Mouse (Mus musculus): ENCODE measurements around the gene Rptor. TPM values are rescaled to one million over a fixed set of nuclear protein-coding genes. Genes with fewer than 3 reads are reported as not detected.

Gene Rptor
- 24.1 and 26.2 TPM in 2 replicates for polyA plus RNA-seq (2012; rRNA removed)

- Histone ChIP-seq H3K4me3 (replicated peaks; ENCODE audit: extremely low read depth, low read depth, low read length) (peak within 1 kb of the TSS; percentile 99), H3K4me1 (ENCODE audit: control insufficient read depth, insufficient read depth, low read length) (peaks cover 6% of the 10 kb centered on the region)
- no peak for TF ChIP-seq CTCF (IDR thresholded peaks at IDR 0.05; ENCODE audit: insufficient read depth, low read length)
- peak; percentile 85; the same call in 1 of the 2 replicates for TF ChIP-seq POLR2A (IDR thresholded peaks at IDR 0.05; ENCODE audit: borderline replicate concordance, extremely low read depth, low read depth, low read length)
- under 1% methylated on average over 63 of the region's 63 CpGs for WGBS
- DNase-seq, result peak; percentile 98
These were observed at the start of gene Rptor for GRCm38 (mm10) chr11:119602763-119603526. Rptor (plus strand) TSS chr11:119602905.

DNA sequence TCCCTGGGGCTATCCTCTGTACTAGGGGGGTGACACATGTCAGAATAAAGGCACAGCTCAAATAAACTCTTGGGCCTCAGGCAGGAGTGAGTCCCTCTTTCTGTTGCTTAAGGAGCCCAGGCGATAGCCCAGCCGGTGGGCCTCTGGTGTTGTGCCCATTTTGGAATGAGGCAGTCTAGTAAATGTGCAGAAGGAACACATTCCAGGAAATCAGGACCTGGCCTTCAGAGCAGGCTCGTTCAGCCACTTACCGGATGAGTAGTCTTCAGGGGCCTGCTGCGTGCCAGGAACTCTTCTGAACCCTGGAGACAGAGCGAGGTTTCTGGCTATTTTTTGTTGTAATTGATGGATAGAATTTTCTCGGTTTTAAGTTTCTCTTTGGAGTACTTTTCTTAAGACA is 48.0 kb upstream of the Rptor start:
- Histone ChIP-seq H3K4me1 (ENCODE audit: control insufficient read depth, insufficient read depth, low read length) (peaks cover 10% of the 10 kb centered on the region), H3K4me3 (replicated peaks; ENCODE audit: extremely low read depth, low read depth, low read length) (no peak overlapping the region)
- DNase-seq, result no peak
- TF ChIP-seq POLR2A (IDR thresholded peaks at IDR 0.05; ENCODE audit: borderline replicate concordance, extremely low read depth, low read depth, low read length) (no peak), CTCF (IDR thresholded peaks at IDR 0.05; ENCODE audit: insufficient read depth, low read length) (no peak)
- WGBS, result 66% methylated on average over 7 of the region's 7 CpGs

GRCm38 (mm10) chr11:119555170-119555569 is 47.5 kb upstream of the Rptor start:
- Histone ChIP-seq H3K4me3 (replicated peaks; ENCODE audit: extremely low read depth, low read depth, low read length) (no peak overlapping the region), H3K4me1 (ENCODE audit: control insufficient read depth, insufficient read depth, low read length) (peaks cover 10% of the 10 kb centered on the region)
- no peak for DNase-seq
- 66% methylated on average over 7 of the region's 7 CpGs for WGBS
- no peak for TF ChIP-seq CTCF (IDR thresholded peaks at IDR 0.05; ENCODE audit: insufficient read depth, low read length)
- no peak for TF ChIP-seq POLR2A (IDR thresholded peaks at IDR 0.05; ENCODE audit: borderline replicate concordance, extremely low read depth, low read depth, low read length)

DNA sequence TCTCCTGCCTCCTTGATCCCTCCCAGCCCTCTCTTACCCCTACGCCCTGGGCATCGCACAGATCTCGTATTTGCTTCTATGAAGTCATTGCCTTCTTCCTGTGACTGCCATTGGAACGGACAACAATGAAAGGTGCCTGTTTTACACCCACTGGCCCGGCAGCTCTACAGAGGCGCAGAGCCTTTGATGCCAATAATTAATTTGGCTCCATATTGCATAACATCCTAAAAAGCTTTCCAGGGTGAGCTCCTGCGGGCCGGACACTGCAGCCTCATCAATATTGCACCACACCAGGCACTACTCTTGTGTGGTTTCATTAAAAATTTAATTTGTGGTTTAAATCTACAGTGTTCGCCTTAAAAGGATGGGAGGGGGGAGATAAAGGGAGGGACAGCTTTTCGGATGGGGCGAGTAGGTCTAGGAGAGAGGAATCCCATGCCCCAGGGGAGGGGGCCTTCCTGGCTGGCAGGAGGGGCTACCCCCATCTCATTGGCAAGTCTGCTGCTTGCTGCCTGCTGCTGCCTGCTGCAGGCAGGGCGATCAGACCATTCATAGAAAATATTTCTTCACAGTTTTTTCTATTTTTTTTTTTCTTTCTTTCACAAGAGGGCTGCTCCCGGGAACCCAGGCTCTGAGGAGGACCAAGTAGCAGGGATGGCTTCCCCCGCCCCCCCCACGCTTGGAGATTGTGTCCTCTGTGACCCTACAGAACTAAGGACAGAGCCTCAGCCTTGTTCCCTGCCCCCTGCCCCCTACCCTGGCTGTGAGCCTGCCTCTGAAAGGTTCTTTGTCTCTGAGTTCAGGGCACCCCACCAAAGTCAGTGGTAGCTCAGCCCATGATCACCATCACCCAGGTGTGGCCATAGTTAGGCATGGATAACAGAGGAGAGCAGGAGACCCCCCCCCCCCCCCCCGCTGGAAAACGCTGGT is 44.5 kb upstream of the Rptor start:
- H3K4me1 ChIP-seq (ENCODE audit: control insufficient read depth, insufficient read depth, low read length), result 0 out of 2 replicates have a peak, but pooled peaks cover 3% of the 10 kb centered on the region
- H3K4me3 ChIP-seq (replicated peaks; ENCODE audit: extremely low read depth, low read depth, low read length), result no peak overlapping the region
- 41% methylated on average over 17 of the region's 17 CpGs for WGBS
- no peak for TF ChIP-seq CTCF (IDR thresholded peaks at IDR 0.05; ENCODE audit: insufficient read depth, low read length)
- DNase-seq, result no peak

GRCm38 (mm10) chr11:119558870-119559610 is 43.7 kb upstream of the Rptor start:
- WGBS, result 40% methylated on average over 9 of the region's 9 CpGs
- no peak for DNase-seq
- Histone ChIP-seq H3K4me3 (replicated peaks; ENCODE audit: extremely low read depth, low read depth, low read length) (no peak overlapping the region), H3K4me1 (ENCODE audit: control insufficient read depth, insufficient read depth, low read length) (0 out of 2 replicates have a peak, but pooled peaks cover 3% of the 10 kb centered on the region)
- no peak for TF ChIP-seq CTCF (IDR thresholded peaks at IDR 0.05; ENCODE audit: insufficient read depth, low read length)
- no peak for TF ChIP-seq POLR2A (IDR thresholded peaks at IDR 0.05; ENCODE audit: borderline replicate concordance, extremely low read depth, low read depth, low read length)

DNA sequence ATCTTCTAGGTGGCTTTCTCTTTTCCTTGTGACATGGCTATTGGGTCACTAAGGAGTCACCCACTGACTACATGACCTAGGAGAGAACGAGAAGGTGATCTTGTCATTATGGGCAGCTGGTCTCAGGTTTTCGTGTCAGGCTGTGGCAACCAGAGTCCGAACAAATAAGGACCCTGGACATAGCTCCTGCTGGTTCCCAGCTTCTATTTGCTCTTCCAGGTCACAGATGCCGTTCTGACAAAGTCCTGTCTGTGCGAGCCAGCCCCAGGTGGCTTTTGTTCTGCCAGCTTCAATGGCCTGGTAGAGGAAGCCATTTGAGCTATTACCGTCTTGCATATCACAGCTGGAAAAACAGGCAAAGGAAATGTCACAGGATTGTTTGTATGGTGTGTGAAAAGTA is 40.4 kb upstream of the Rptor start:
- no peak for TF ChIP-seq POLR2A (IDR thresholded peaks at IDR 0.05; ENCODE audit: borderline replicate concordance, extremely low read depth, low read depth, low read length)
- no peak for TF ChIP-seq CTCF (IDR thresholded peaks at IDR 0.05; ENCODE audit: insufficient read depth, low read length)
- H3K4me1 ChIP-seq (ENCODE audit: control insufficient read depth, insufficient read depth, low read length), result no peaks in the 10 kb centered on the region
- 52% methylated on average over 6 of the region's 6 CpGs for WGBS
- no peak for DNase-seq
- H3K4me3 ChIP-seq (replicated peaks; ENCODE audit: extremely low read depth, low read depth, low read length), result no peak overlapping the region

- no peak overlapping the region for H3K4me3 ChIP-seq (replicated peaks; ENCODE audit: extremely low read depth, low read depth, low read length)
- TF ChIP-seq POLR2A (IDR thresholded peaks at IDR 0.05; ENCODE audit: borderline replicate concordance, extremely low read depth, low read depth, low read length), result no peak
- no peak for TF ChIP-seq CTCF (IDR thresholded peaks at IDR 0.05; ENCODE audit: insufficient read depth, low read length)
- no peaks in the 10 kb centered on the region for H3K4me1 ChIP-seq (ENCODE audit: control insufficient read depth, insufficient read depth, low read length)
- DNase-seq, result no peak
- 48% methylated on average over 9 of the region's 9 CpGs for WGBS
These were observed 39.5 kb upstream of the Rptor start for GRCm38 (mm10) chr11:119563166-119563565.

GRCm38 (mm10) chr11:119564383-119564782 is 38.3 kb upstream of the Rptor start:
- no peak for DNase-seq
- no peak overlapping the region for H3K4me3 ChIP-seq (replicated peaks; ENCODE audit: extremely low read depth, low read depth, low read length)
- WGBS, result 85% methylated on average over 10 of the region's 10 CpGs
- no peak for TF ChIP-seq POLR2A (IDR thresholded peaks at IDR 0.05; ENCODE audit: borderline replicate concordance, extremely low read depth, low read depth, low read length)
- H3K4me1 ChIP-seq (ENCODE audit: control insufficient read depth, insufficient read depth, low read length), result no peaks in the 10 kb centered on the region

DNA sequence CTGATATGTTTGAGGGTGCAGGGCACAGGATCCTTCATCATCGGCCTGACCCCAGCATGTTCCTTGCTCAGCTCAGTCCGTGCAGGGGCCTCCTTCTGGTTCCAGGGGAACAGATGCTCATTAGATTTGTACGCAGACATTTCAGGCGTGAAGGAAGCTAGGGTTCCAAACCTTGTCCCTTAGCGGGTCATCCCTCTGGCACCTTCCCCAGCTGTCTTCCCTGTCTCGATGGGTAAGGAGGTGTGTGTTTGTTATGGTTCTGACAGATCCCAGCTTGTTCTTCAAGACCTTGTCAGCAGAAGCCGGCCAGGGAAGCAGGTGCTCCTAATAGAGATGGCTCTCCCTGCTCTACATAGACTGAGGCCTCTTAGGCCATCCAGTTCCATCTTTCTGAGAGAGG is 37.7 kb upstream of the Rptor start:
- no peak for DNase-seq
- no peak for TF ChIP-seq CTCF (IDR thresholded peaks at IDR 0.05; ENCODE audit: insufficient read depth, low read length)
- no peak for TF ChIP-seq POLR2A (IDR thresholded peaks at IDR 0.05; ENCODE audit: borderline replicate concordance, extremely low read depth, low read depth, low read length)
- WGBS, result 57% methylated on average over 7 of the region's 7 CpGs
- Histone ChIP-seq H3K4me3 (replicated peaks; ENCODE audit: extremely low read depth, low read depth, low read length) (no peak overlapping the region), H3K4me1 (ENCODE audit: control insufficient read depth, insufficient read depth, low read length) (no peaks in the 10 kb centered on the region)
